Mouse (Mus musculus): ENCODE measurements around the gene Spag9. TPM values are rescaled to one million over a fixed set of nuclear protein-coding genes. Genes with fewer than 3 reads are reported as not detected.

The Spag9 gene
- polyA plus RNA-seq, 1 experiment from 2014 or later = 30.4 TPM

GRCm38 (mm10) chr11:94159066-94159880 is 163.4 kb downstream of the Spag9 start:
- Histone ChIP-seq H3K27ac (peak overlapping the region; percentile 89), H3K4me1 (peaks cover 41% of the 10 kb centered on the region), H3K9me3 (replicated peaks) (no peaks in the 10 kb centered on the region), H3K4me3 (no peak overlapping the region), H3K27me3 (ENCODE audit: low read depth, poor library complexity, severe bottlenecking) (peaks cover 15% of the 10 kb centered on the region; the same call in 1 of the 2 replicates), H3K36me3 (no peaks in the 10 kb centered on the region)
- DNase-seq (ENCODE audit: low spot score) = no peak
- WGBS = 64% methylated on average over 14 of the region's 14 CpGs

GRCm38 (mm10) chr11:94159911-94160415 is 164.1 kb downstream of the Spag9 start:
- DNase-seq (ENCODE audit: low spot score) = no peak
- 49% methylated on average over 7 of the region's 7 CpGs for WGBS
- Histone ChIP-seq H3K27me3 (ENCODE audit: low read depth, poor library complexity, severe bottlenecking) (peaks cover 15% of the 10 kb centered on the region; the same call in 1 of the 2 replicates), H3K4me3 (peak overlapping the region; percentile 45), H3K27ac (peak overlapping the region; percentile 89), H3K9me3 (replicated peaks) (no peaks in the 10 kb centered on the region), H3K36me3 (no peaks in the 10 kb centered on the region), H3K4me1 (peaks cover 41% of the 10 kb centered on the region)

- Histone ChIP-seq H3K27me3 (ENCODE audit: low read depth, poor library complexity, severe bottlenecking) (peaks cover 15% of the 10 kb centered on the region; the same call in 1 of the 2 replicates), H3K36me3 (no peaks in the 10 kb centered on the region), H3K4me3 (peak overlapping the region; percentile 45), H3K27ac (peak overlapping the region; percentile 89), H3K9me3 (replicated peaks) (no peaks in the 10 kb centered on the region), H3K4me1 (peaks cover 41% of the 10 kb centered on the region)
- DNase-seq (ENCODE audit: low spot score) = peak; percentile 83
- WGBS = 10% methylated on average over 23 of the region's 23 CpGs
These were observed 164.8 kb downstream of the Spag9 start for GRCm38 (mm10) chr11:94160443-94161266.

GRCm38 (mm10) chr11:94161267-94161646 is 165.4 kb downstream of the Spag9 start:
- WGBS = 39% methylated on average over 9 of the region's 9 CpGs
- H3K9me3 ChIP-seq (replicated peaks) = no peaks in the 10 kb centered on the region
- no peak for DNase-seq (ENCODE audit: low spot score)
- H3K27ac ChIP-seq = peak overlapping the region; percentile 89
- H3K4me1 ChIP-seq = peaks cover 41% of the 10 kb centered on the region
- H3K27me3 ChIP-seq (ENCODE audit: low read depth, poor library complexity, severe bottlenecking) = peaks cover 15% of the 10 kb centered on the region; the same call in 1 of the 2 replicates
- H3K36me3 ChIP-seq = no peaks in the 10 kb centered on the region
- peak overlapping the region; percentile 45 for H3K4me3 ChIP-seq

- WGBS = 85% methylated on average over 11 of the region's 11 CpGs
- DNase-seq (ENCODE audit: low spot score) = no peak
- no peaks in the 10 kb centered on the region for H3K9me3 ChIP-seq (replicated peaks)
- H3K27me3 ChIP-seq (ENCODE audit: low read depth, poor library complexity, severe bottlenecking) = peaks cover 15% of the 10 kb centered on the region; the same call in 1 of the 2 replicates
- peaks cover 41% of the 10 kb centered on the region for H3K4me1 ChIP-seq
- H3K4me3 ChIP-seq = no peak overlapping the region
- no peaks in the 10 kb centered on the region for H3K36me3 ChIP-seq
- H3K27ac ChIP-seq = peak overlapping the region; percentile 89; the same call in 1 of the 2 replicates
These were observed 166.1 kb downstream of the Spag9 start for GRCm38 (mm10) chr11:94161867-94162581.

- no peaks in the 10 kb centered on the region for H3K36me3 ChIP-seq
- H3K4me1 ChIP-seq = peaks cover 41% of the 10 kb centered on the region
- no peaks in the 10 kb centered on the region for H3K9me3 ChIP-seq (replicated peaks)
- no peak overlapping the region for H3K4me3 ChIP-seq
- peaks cover 15% of the 10 kb centered on the region; the same call in 1 of the 2 replicates for H3K27me3 ChIP-seq (ENCODE audit: low read depth, poor library complexity, severe bottlenecking)
- no peak for DNase-seq (ENCODE audit: low spot score)
- no peak overlapping the region for H3K27ac ChIP-seq
- WGBS = 75% methylated on average over 9 of the region's 9 CpGs
These were observed 167.3 kb downstream of the Spag9 start for GRCm38 (mm10) chr11:94163005-94163767.

GRCm38 (mm10) chr11:94165745-94166144 is 169.9 kb downstream of the Spag9 start:
- no peaks in the 10 kb centered on the region for H3K36me3 ChIP-seq
- WGBS = 73% methylated on average over 4 of the region's 4 CpGs
- no peaks in the 10 kb centered on the region for H3K9me3 ChIP-seq (replicated peaks)
- H3K4me1 ChIP-seq = peaks cover 15% of the 10 kb centered on the region
- peaks cover 15% of the 10 kb centered on the region; the same call in 1 of the 2 replicates for H3K27me3 ChIP-seq (ENCODE audit: low read depth, poor library complexity, severe bottlenecking)
- H3K4me3 ChIP-seq = no peak overlapping the region
- no peak for DNase-seq (ENCODE audit: low spot score)
- H3K27ac ChIP-seq = no peak overlapping the region

- H3K4me3 ChIP-seq = no peak overlapping the region
- no peak for DNase-seq (ENCODE audit: low spot score)
- H3K36me3 ChIP-seq = no peaks in the 10 kb centered on the region
- 0 out of 2 replicates have a peak, but pooled peaks cover 8% of the 10 kb centered on the region for H3K27me3 ChIP-seq (ENCODE audit: low read depth, poor library complexity, severe bottlenecking)
- peaks cover 7% of the 10 kb centered on the region; the same call in 1 of the 2 replicates for H3K4me1 ChIP-seq
- 76% methylated on average over 5 of the region's 5 CpGs for WGBS
- H3K9me3 ChIP-seq (replicated peaks) = no peaks in the 10 kb centered on the region
- H3K27ac ChIP-seq = no peak overlapping the region
These were observed 172.3 kb downstream of the Spag9 start for GRCm38 (mm10) chr11:94168238-94168637.

GRCm38 (mm10) chr11:94169596-94169995 is 173.7 kb downstream of the Spag9 start:
- WGBS = 82% methylated on average over 5 of the region's 5 CpGs
- H3K36me3 ChIP-seq = no peaks in the 10 kb centered on the region
- H3K27me3 ChIP-seq (ENCODE audit: low read depth, poor library complexity, severe bottlenecking) = no peaks in the 10 kb centered on the region
- no peaks in the 10 kb centered on the region for H3K9me3 ChIP-seq (replicated peaks)
- 0 out of 2 replicates have a peak, but pooled peaks cover 4% of the 10 kb centered on the region for H3K4me1 ChIP-seq
- no peak overlapping the region for H3K27ac ChIP-seq
- no peak overlapping the region for H3K4me3 ChIP-seq
- no peak for DNase-seq (ENCODE audit: low spot score)

- Histone ChIP-seq H3K27ac (no peak overlapping the region), H3K36me3 (no peaks in the 10 kb centered on the region), H3K4me1 (peaks cover 12% of the 10 kb centered on the region; the same call in 1 of the 2 replicates), H3K27me3 (ENCODE audit: low read depth, poor library complexity, severe bottlenecking) (no peaks in the 10 kb centered on the region), H3K9me3 (replicated peaks) (no peaks in the 10 kb centered on the region), H3K4me3 (no peak overlapping the region)
- no peak for DNase-seq (ENCODE audit: low spot score)
- 82% methylated on average over 5 of the region's 5 CpGs for WGBS
These were observed 175.8 kb downstream of the Spag9 start for GRCm38 (mm10) chr11:94171691-94172090.

- Histone ChIP-seq H3K27ac (no peak overlapping the region), H3K9me3 (replicated peaks) (no peaks in the 10 kb centered on the region), H3K4me3 (no peak overlapping the region), H3K27me3 (ENCODE audit: low read depth, poor library complexity, severe bottlenecking) (no peaks in the 10 kb centered on the region), H3K36me3 (no peaks in the 10 kb centered on the region), H3K4me1 (peaks cover 12% of the 10 kb centered on the region; the same call in 1 of the 2 replicates)
- WGBS = 80% methylated on average over 9 of the region's 9 CpGs
- DNase-seq (ENCODE audit: low spot score) = no peak
These were observed 176.3 kb downstream of the Spag9 start for GRCm38 (mm10) chr11:94172186-94172585.
